In genomic region chr2:131204410-131204981, GRCm38 (mm10) we compare ENCODE assay signal across 8 mouse cellular contexts. TPM values are rescaled to one million over a fixed set of nuclear protein-coding genes. Genes with fewer than 3 reads are reported as not detected.
A peak's percentile ranks its signal among the peaks of the same experiment; 100 is the strongest.
DNase-seq lines count a peak whose midpoint lies in the region; ATAC-seq and TF ChIP-seq lines count a peak whose summit lies in the region.

No protein-coding gene starts in this region.

- peak overlapping the region; percentile 54; the same call in 1 of the 2 replicates for H3K4me3 ChIP-seq in G1E (ENCODE audit: low read depth, low read length)
- H3K4me3 ChIP-seq in hindbrain, embryonic 16.5 days (ENCODE audit: low read length) = no peak overlapping the region
- H3K4me3 ChIP-seq in spleen, adult 2 months (ENCODE audit: extremely low read depth, insufficient read depth, insufficient read length) = no peak overlapping the region

- H3K27me3 ChIP-seq in G1E (ENCODE audit: insufficient read depth, low read length) = peaks cover 8% of the 10 kb centered on the region
- no peaks in the 10 kb centered on the region for H3K27me3 ChIP-seq in hindbrain, embryonic 16.5 days (replicated peaks; ENCODE audit: control insufficient read depth, insufficient read depth, low read length)
- no peaks in the 10 kb centered on the region for H3K27me3 ChIP-seq in spleen, adult 2 months (ENCODE audit: control insufficient read depth, insufficient read depth, low read length)

- no peak for TF ChIP-seq POLR2A in spleen, adult 2 months (IDR thresholded peaks at IDR 0.05; ENCODE audit: low read depth, low read length)

- H3K9ac ChIP-seq in hindbrain, embryonic 16.5 days (ENCODE audit: low read depth, low read length) = no peak overlapping the region

- no peaks in the 10 kb centered on the region for H3K9me3 ChIP-seq in G1E (replicated peaks)
- no peaks in the 10 kb centered on the region for H3K9me3 ChIP-seq in hindbrain, embryonic 16.5 days (ENCODE audit: control insufficient read depth, low read length)

- H3K36me3 ChIP-seq in G1E (replicated peaks) = no peaks in the 10 kb centered on the region
- 0 out of 2 replicates have a peak, but pooled peaks cover under 1% of the 10 kb centered on the region for H3K36me3 ChIP-seq in hindbrain, embryonic 16.5 days (ENCODE audit: control insufficient read depth, insufficient read depth, low read length)
- no peaks in the 10 kb centered on the region for H3K36me3 ChIP-seq in spleen, adult 2 months (ENCODE audit: control insufficient read depth, insufficient read depth, low read length)

- H3K4me1 ChIP-seq in G1E (ENCODE audit: insufficient read depth, low read depth, low read length) = peaks cover 61% of the 10 kb centered on the region
- peaks cover 5% of the 10 kb centered on the region for H3K4me1 ChIP-seq in hindbrain, embryonic 16.5 days (ENCODE audit: control insufficient read depth, insufficient read depth, low read depth, low read length)
- peaks cover 2% of the 10 kb centered on the region; the same call in 1 of the 2 replicates for H3K4me1 ChIP-seq in spleen, adult 2 months (ENCODE audit: control insufficient read depth, insufficient read depth, insufficient read length)

- ATAC-seq in G1E (ENCODE audit: extremely low read depth, insufficient number of reproducible peaks, low FRiP score, poor library complexity, severe bottlenecking) = no peak
- ATAC-seq in hindbrain, embryonic 16.5 days = peak; percentile 37

- no peak for TF ChIP-seq CTCF in G1E (IDR thresholded peaks at IDR 0.05; ENCODE audit: low read depth, low read length)
- no peak for TF ChIP-seq CTCF in spleen, adult 2 months (IDR thresholded peaks at IDR 0.05; ENCODE audit: extremely low read depth, insufficient read depth, insufficient read length, insufficient replicate concordance)

- no peak overlapping the region for H3K27ac ChIP-seq in hindbrain, embryonic 16.5 days (ENCODE audit: low read depth, low read length)
- H3K27ac ChIP-seq in spleen, adult 2 months (ENCODE audit: insufficient read depth, low read length) = peak overlapping the region; percentile 51

- 52% methylated on average over 7 of the region's 7 CpGs for WGBS in hindbrain, embryonic 16.5 days
- WGBS in spleen, adult 2 months = 26% methylated on average over 7 of the region's 7 CpGs

- peak; percentile 38 for DNase-seq in G1E (ENCODE audit: low spot score)
- DNase-seq in adrenal gland, postnatal 14 days = peak; percentile 96
- peak; percentile 60 to 71 for DNase-seq in frontal cortex, postnatal 25 days (ENCODE audit: low spot score in 2 of 2)
- DNase-seq in layer of hippocampus, postnatal 36 days = peak; percentile 71 to 79
- DNase-seq in lung, postnatal 10 days = peak; percentile 98
- no peak for DNase-seq in spleen, adult 2 months (ENCODE audit: low read depth in 1 of 2, low spot score in 2 of 2)
- DNase-seq in c-Kit-positive CD71-positive TER-119-positive erythroid progenitor cells, embryonic 14.5 days (ENCODE audit: low spot score) = no peak

- H3K4me2 ChIP-seq in hindbrain, embryonic 16.5 days (ENCODE audit: low read length) = no peak overlapping the region

RNA-seq across cellular contexts. Expression of gene Ap5s1, which starts 2.4 kb away (rescaled TPM):
- total RNA-seq in G1E (2014; fragmentation: Nextera tagmentation) (5.1 and 31.3 TPM in 2 replicates), G1E (2017) (5.1 and 5.2 TPM in 2 replicates)
- 3.3 and 8.4 TPM in 2 replicates for polyA plus RNA-seq in G1E (2012)
- total RNA-seq in adrenal gland, postnatal 14 days (2021) = 17.3 and 17.7 TPM in 2 replicates
- 35.2 and 36.1 TPM in 2 replicates for polyA plus RNA-seq in hindbrain, embryonic 16.5 days (2015; fragmentation: Nextera tagmentation; extraction: Ambion mirVana)
- total RNA-seq in layer of hippocampus, postnatal 36 days (2021) = 10 to 100 TPM; 22.2 to 25.7 TPM
- 24.3 and 41.3 TPM in 2 replicates for polyA plus RNA-seq in spleen, adult 2 months (2012; rRNA removed)

RNA-seq across cellular contexts. Expression of gene Spef1, which starts 17.4 kb away (rescaled TPM):
- total RNA-seq in G1E (2014; fragmentation: Nextera tagmentation) (5.6 TPM in 1 of 2 replicates, not detected in the other), G1E (2017) (1.4 and 1.9 TPM in 2 replicates)
- 0.75 and 0.78 TPM in 2 replicates for polyA plus RNA-seq in G1E (2012)
- total RNA-seq in adrenal gland, postnatal 14 days (2021) = 7.0 and 7.5 TPM in 2 replicates
- polyA plus RNA-seq in hindbrain, embryonic 16.5 days (2015; fragmentation: Nextera tagmentation; extraction: Ambion mirVana) = 8.0 and 9.8 TPM in 2 replicates
- total RNA-seq in layer of hippocampus, postnatal 36 days (2021) = 10 to 100 TPM; 10.9 to 14.4 TPM
- polyA plus RNA-seq in spleen, adult 2 months (2012; rRNA removed) = 2.4 and 2.6 TPM in 2 replicates

RNA-seq across cellular contexts. Expression of gene Cdc25b, which starts 17.7 kb away (rescaled TPM):
- total RNA-seq in G1E (2014; fragmentation: Nextera tagmentation) (14.0 and 85.9 TPM in 2 replicates), G1E (2017) (12.6 and 14.2 TPM in 2 replicates)
- polyA plus RNA-seq in G1E (2012) = 6.0 and 7.0 TPM in 2 replicates
- total RNA-seq in adrenal gland, postnatal 14 days (2021) = 16.1 and 17.8 TPM in 2 replicates
- 22.8 and 29.6 TPM in 2 replicates for polyA plus RNA-seq in hindbrain, embryonic 16.5 days (2015; fragmentation: Nextera tagmentation; extraction: Ambion mirVana)
- total RNA-seq in layer of hippocampus, postnatal 36 days (2021) = 10 to 100 TPM; 16.0 to 20.1 TPM
- 85.6 and 103 TPM in 2 replicates for polyA plus RNA-seq in spleen, adult 2 months (2012; rRNA removed)

RNA-seq across cellular contexts. Expression of gene Cenpb, which starts 24.6 kb away (rescaled TPM):
- 4.5 and 5.6 TPM in 2 replicates for total RNA-seq in G1E (2014; fragmentation: Nextera tagmentation)
- 7.4 and 8.6 TPM in 2 replicates for total RNA-seq in G1E (2017)
- 29.5 and 35.4 TPM in 2 replicates for polyA plus RNA-seq in G1E (2012)
- 65.6 and 70.4 TPM in 2 replicates for total RNA-seq in adrenal gland, postnatal 14 days (2021)
- 11.1 and 11.3 TPM in 2 replicates for polyA plus RNA-seq in hindbrain, embryonic 16.5 days (2015; fragmentation: Nextera tagmentation; extraction: Ambion mirVana)
- total RNA-seq in layer of hippocampus, postnatal 36 days (2021) = 10 to 100 TPM; 73.9 to 76.5 TPM
- polyA plus RNA-seq in spleen, adult 2 months (2012; rRNA removed) = 31.2 and 35.1 TPM in 2 replicates

RNA-seq across cellular contexts. Expression of gene Mavs, which starts 29.4 kb away (rescaled TPM):
- total RNA-seq in G1E (2014; fragmentation: Nextera tagmentation) (18.8 and 21.2 TPM in 2 replicates), G1E (2017) (12.2 and 13.9 TPM in 2 replicates)
- polyA plus RNA-seq in G1E (2012) = 2.3 and 5.6 TPM in 2 replicates
- total RNA-seq in adrenal gland, postnatal 14 days (2021) = 44.8 and 45.4 TPM in 2 replicates
- polyA plus RNA-seq in hindbrain, embryonic 16.5 days (2015; fragmentation: Nextera tagmentation; extraction: Ambion mirVana) = 8.9 and 9.0 TPM in 2 replicates
- total RNA-seq in layer of hippocampus, postnatal 36 days (2021) = 1 to 10 TPM; 6.5 to 6.8 TPM
- 46.9 and 47.6 TPM in 2 replicates for polyA plus RNA-seq in spleen, adult 2 months (2012; rRNA removed)

Comparison
In these comparisons a context has a peak if more than half of its experiments do, and no peak if none do; other contexts are left out.
1. DNase-seq: peak in G1E (single experiment), adrenal gland, postnatal 14 days (single experiment), frontal cortex, postnatal 25 days (2 of 2), layer of hippocampus, postnatal 36 days (2 of 2) and lung, postnatal 10 days (single experiment); none in spleen, adult 2 months (0 of 2) and c-Kit-positive CD71-positive TER-119-positive erythroid progenitor cells, embryonic 14.5 days (single experiment).